Mouse (Mus musculus) urinary bladder, postnatal 14 days (tissue): ENCODE results near the gene Brd3os.
A peak's percentile ranks its signal among the peaks of the same experiment; 100 is the strongest.

ENCODE experiments used
- DNase-seq: peaks from one replicate; pipeline ENCODE4 v3.0.0; 2021; ENCODE audit warnings: low spot score

Gene Brd3os

DNA sequence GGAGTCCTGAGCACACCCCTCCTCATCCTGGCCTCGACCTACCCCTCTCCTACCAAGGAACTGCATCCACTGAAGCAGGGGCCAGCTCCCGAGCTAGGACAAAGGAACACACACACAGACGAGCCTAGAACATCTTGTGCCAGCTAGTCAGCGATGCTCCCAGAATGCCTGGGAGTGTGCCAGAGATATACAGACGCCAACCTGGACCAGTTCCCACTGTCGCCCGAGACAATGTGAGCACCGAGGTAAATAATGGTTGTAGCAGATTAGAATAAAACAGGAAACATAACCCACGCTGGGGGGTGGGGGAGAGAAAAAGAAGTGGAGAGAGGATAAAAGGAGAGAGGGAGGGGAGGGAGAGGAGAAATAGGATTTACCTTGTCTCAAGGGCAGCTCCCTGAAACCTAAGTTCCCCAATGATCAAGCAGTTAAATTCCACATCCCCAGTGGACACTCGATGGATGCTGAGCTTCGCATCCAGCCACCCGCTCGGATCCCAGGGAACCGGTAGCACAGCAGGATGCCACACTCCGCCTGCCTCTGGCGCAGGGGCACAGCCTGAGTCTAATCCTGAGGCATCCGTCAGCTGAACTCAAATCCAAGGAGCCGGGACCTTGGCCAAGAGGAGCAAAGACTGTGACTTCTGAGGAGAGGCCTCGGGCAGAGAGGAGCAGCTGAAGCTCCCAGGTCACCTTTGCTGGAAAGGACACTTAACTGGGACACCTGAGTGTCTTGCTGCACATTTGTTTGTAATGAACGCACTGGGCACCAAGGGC is 20.6 kb upstream of the Brd3os start:
- peak; percentile 71 for DNase-seq

DNA sequence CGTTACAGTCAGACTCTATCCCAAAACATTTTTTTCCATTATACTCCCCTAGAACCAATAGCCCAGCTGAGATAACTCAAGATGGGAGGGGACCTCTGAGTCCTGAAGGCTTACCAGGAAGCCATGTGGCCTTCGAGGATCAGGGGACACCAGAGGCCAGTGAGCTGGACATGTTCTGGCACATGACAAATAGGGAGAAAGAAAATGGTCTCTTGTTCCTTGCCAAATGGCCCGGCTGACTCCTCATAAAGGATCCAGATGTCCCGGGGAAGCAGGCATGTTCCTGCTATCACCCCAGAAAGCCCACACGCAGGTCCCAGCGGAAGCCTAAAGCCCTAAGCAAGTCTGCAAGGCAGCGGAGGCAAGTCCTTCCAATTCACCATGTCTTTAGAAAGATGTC is 18.5 kb upstream of the Brd3os start:
- DNase-seq: no peak

- no peak for DNase-seq
Observed at GRCm38 (mm10) chr2:27425161-27425611, 16.9 kb upstream of the Brd3os start.

DNA sequence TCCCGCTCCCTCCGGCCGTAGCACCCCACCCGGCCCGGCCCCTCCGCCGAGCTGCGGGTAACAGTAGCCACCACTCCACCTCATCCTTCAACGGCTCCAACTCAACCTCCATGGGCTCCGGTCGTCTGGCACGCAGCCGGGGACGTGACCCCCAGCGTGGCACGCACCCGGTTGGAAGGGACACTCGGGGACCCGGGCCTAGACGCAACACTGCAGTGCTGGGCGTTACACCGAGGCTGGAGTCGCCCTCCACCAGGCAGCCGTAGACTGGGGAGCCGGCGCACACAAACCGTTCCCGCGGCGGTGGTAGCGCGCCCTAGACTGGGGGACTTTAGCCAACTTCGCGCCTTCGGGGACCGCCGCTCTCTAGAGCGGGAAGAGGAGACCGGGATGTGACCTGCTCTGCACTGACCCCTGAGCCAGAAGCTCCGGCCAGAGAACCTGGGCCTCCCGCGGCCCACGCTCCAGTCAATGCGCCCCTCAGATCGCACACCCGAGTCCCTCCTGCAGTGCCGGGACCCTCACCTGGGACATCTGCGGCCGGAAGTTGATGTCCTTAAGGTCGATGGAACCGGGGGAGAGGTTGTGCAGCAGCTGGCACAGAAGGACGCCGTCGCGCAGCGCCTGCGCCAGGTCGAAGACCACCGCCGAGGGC is 16.2 kb upstream of the Brd3os start:
- DNase-seq: no peak

- peak; percentile 61 for DNase-seq
Observed at GRCm38 (mm10) chr2:27426406-27426854, 15.7 kb upstream of the Brd3os start.

- peak; percentile 94 for DNase-seq
Observed at GRCm38 (mm10) chr2:27426855-27427457, 15.2 kb upstream of the Brd3os start, which contains the start of gene Vav2. TSS of gene Vav2 (minus strand) at chr2:27427033.

DNA sequence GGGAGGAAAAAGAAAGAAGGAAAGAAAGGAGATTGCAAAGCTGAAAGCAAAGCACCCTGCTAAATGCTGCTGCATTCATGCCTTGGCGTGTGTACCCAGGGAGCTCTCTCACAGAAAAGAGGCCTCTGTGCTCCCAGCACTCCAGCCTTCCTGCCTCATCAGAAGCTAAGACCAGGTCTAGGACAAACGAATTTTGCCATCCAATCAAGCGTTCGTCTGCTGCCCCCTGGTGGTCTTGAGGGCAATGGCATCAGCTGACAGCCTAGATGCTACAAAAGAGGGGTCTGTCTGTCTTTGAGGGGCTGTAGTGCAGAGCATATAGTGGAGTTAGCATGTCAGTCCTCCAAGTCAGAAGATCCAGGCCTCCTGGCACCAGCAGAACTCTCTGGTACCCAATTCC is 14.1 kb upstream of the Brd3os start:
- peak; percentile 84 for DNase-seq

DNA sequence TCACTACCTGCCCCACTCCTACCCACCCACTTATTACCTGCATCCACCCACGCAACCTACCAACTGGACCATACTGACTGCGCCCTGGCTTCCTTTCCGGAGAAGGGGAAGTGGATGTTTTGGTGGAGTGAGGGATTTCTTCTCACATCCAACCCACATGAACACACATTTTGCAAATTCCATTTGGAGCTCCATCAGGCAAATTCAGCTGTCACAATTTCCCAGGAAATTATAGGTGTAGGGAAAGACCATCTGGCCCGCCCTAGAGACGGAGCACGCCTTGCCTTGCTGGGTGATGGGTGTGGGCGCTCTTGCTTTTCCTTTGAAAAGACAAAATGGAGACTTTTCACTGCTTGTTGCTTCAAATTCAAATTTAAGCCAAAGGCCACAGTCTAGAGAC is 11.5 kb upstream of the Brd3os start:
- DNase-seq: no peak

DNA sequence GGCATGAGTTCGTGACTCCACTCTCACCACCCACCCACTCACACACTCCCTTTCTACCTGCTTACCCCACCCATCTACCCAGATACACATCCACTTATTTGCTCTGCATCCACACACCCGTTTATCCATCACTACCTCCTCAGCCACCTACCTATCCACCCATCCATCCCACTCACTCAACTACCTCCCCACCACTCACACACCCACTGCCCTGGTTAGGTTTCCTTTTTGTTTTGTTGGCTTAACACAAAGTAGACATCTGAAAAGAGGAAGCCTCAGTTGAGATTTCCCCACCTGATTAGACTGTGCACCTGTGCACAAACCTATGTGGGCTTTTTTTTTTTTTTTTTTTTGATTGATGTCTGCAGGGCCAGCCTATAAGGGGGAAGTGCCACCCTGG is 9.5 kb upstream of the Brd3os start:
- DNase-seq: no peak

GRCm38 (mm10) chr2:27437876-27438275 is 4.2 kb upstream of the Brd3os start:
- no peak for DNase-seq

DNA sequence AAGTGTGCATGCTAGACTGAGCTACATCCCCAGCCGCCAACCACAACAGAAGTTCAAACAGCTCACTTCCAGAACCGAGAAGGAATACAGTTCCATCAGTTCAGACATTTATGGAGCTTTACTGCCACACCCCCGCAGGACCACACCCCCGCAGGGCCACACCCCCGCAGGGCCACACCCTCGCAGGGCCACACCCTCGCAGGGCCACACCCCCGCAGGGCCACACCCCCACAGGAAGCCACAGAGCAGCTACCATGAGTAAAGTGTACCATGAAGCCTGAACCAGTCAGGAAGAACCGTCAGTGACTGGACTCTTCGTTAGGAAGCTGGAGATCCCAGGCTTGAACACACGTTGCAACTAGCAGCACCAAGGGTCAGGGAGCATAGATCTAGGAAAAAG is 3.8 kb upstream of the Brd3os start:
- no peak for DNase-seq

DNA sequence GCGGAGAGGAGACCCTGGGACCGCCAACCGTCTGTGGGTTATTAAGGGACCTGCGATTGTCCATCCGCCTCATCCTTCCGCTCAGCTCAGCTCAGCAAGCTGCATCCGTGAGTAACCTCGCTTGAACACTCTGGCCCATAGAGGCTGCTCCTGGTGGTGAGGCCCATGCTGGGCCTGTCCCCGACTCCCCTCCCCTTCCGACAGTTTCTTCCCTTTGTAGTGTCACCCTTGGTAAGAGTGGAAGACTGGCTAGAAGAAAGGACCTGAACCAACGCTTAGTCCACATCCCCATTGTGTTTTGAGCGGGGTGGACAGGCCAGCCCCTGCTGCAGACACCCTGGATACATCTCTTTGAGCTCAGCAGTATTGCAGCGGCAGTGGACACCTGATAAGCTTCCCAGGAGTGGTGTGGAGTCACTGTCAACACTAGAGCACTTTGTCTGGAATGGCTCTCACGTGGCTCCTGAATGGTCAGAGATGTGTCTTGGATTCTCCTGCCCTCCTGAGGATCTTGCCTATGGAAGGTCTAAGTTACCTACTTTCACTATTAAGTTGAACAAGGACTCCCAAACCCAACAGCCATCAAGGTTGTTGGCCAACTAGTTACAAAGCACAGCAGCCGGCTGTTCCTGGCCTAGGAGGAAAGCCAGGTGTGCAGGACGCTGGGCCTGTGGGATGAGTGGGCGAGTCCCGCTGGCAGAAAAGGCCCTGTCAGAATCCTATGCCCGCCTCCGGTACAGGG is 755 bp downstream of the Brd3os start:
- no peak for DNase-seq

GRCm38 (mm10) chr2:27443450-27443708 is 1.3 kb downstream of the Brd3os start:
- DNase-seq: no peak

GRCm38 (mm10) chr2:27445910-27446309 is 3.8 kb downstream of the Brd3os start:
- no peak for DNase-seq

DNA sequence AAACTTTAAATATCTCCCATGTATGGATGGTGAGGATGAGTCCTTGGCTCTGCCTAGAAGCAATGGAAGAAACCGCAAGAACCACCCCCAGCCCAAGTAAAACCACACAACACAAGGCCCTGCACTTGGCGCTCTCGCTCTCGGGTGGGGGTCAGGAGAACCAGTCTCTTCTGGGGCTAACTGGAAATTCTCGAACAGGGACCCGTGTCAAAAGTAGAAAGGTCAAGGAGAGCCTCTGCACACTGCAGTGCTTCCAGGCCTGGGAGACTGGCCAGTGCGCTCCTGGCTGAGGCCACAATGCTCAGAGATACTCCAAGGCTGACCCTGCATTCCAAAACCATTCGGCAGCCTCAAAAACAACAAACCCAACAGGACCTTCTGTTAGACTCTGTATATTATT is 4.7 kb downstream of the Brd3os start:
- no peak for DNase-seq

DNA sequence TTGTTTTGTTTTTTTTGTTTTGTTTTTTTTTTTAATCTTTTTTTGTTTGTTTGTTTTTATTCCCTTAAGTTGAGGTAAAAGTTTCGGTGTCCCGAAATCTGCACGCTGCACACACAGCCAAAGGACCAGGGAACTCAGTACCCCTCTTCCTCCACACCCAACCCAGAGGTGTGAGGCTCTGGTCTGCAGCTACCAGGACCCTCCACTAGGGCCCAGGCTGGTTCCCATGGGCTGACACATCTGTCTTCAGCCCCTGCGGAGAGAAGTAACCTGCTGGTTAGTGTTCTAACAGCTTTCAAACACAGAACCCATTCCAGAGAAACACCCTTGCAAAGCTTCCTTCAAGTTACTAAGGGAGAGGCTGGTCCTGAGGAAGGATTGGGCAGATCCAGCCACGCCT is 5.7 kb downstream of the Brd3os start:
- no peak for DNase-seq

DNA sequence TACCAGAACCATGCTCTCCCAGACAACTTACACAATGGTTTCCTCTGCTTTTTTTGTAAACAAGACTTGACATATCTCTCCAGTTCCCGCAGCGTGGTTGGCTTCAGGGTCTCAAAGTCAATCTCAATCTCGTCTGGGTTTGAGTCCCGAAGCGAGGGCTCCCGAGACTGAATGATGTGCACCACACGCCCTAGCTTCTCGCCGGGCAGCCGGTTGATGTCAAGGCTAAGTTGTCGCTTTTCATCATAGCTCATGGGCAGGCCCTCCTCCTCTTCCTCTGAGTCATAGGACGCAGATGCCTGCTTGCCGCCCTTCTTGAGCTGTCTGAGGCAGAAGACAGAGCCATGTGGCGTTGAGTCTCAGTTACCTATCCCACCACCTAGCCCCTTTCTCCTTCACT is 8.1 kb downstream of the Brd3os start:
- no peak for DNase-seq

DNA sequence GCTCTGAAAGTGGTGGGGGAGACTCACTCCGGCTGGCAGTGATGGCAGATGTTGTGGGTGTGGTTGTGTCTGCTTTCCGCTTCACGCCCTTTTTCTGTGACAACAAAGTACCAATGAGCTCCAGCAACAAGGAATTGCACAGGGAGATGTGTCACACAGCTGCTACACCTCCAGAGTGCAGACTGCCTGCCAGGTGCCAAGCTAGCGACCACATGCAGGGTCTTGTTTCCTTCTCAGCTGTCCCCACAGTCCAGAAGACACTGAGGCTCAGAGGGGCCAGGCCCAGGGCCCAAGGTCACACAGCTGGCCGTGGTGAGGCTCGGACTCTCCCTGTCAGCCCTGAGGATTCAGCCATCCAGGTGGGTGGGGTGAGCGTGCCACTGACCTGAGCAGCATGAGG is 17.6 kb downstream of the Brd3os start:
- no peak for DNase-seq

- DNase-seq: no peak
Observed at GRCm38 (mm10) chr2:27460163-27460562, 18.0 kb downstream of the Brd3os start.

- DNase-seq: no peak
Observed at GRCm38 (mm10) chr2:27460651-27461050, 18.5 kb downstream of the Brd3os start.

DNA sequence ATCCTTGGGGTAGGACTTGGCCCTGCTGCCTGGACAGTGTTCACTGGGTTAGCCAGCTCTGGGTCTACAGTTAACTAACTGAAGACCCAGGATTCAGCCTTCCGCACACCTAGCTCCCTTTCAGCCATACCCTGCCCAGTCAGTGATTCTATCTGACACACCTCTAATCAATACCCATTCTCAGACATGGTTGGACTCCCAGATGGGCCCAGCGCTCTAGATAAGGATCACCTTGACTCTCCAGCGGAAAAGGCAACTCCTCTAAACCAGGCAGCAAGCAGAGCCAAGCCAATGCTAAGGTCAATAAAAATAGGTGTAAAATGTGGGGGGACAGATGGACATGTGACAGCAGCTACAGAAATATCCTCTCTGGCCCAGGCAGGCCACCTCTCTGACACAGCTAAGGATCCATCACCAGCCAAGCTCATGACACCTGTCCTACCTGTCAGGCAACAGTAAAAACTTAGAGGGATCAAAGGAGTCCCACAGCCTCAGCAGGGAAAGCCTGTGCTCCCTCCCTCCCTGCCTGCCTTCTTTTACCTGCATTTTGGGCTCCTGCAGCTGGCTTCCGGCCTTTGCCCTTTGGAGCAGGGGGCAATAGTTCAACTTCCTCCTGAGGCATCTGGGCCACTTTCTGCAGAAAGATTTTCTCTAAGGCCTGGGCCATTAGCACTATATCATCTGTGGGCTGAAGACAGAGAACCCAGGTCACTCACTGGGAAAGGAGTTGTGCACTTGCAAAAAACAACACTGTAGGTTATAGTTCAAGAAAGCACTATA is 19.9 kb downstream of the Brd3os start:
- DNase-seq: no peak

- DNase-seq: no peak
Observed at GRCm38 (mm10) chr2:27462901-27463300, 20.8 kb downstream of the Brd3os start.
